Mouse (Mus musculus) megakaryocyte, embryonic 14.5 days (primary cell): Measurements from ENCODE around the gene Btg4. TPM values are rescaled to one million over a fixed set of nuclear protein-coding genes. Genes with fewer than 3 reads are reported as not detected.

Source experiments
- H3K27me3 ChIP-seq: replicated peaks from 2 replicates; pipeline ENCODE3; 2012; ENCODE audit warnings: inconsistent platforms
- H3K36me3 ChIP-seq: replicated peaks from 2 replicates; pipeline ENCODE3; 2012; ENCODE audit warnings: low read length, inconsistent platforms, mixed read lengths
- H3K4me1 ChIP-seq: 2 replicates; pipeline ENCODE4 v1.6.1; 2012; ENCODE audit warnings: inconsistent platforms
- H3K4me3 ChIP-seq: replicated peaks from 2 replicates; pipeline ENCODE3; 2012; ENCODE audit warnings: moderate library complexity, mild to moderate bottlenecking, inconsistent platforms
- H3K9me3 ChIP-seq: 2 replicates; pipeline ENCODE4 v1.6.1; 2012; ENCODE audit warnings: inconsistent platforms
- FLI1 ChIP-seq: IDR thresholded peaks from 2 replicates; pipeline ENCODE4 v1.6.1; 2012; ENCODE audit warnings: low read length, inconsistent platforms, mixed read lengths
- GATA1 ChIP-seq: IDR thresholded peaks from 3 replicates; pipeline ENCODE4 v1.6.1; 2012; ENCODE audit warnings: mixed read lengths, low read length, inconsistent platforms, borderline replicate concordance
- polyA plus RNA-seq: library from polyadenylated mRNA; stranded (reverse); fragments of >175 nt; gene quantifications from 2 replicates; pipeline ENCODE4 v1.2.3, GENCODE M21; 2012; ENCODE audit warnings: low replicate concordance; ENCODE audit not compliant: insufficient read depth

Gene Btg4
- polyA plus RNA-seq, result not detected in 2 replicates

DNA sequence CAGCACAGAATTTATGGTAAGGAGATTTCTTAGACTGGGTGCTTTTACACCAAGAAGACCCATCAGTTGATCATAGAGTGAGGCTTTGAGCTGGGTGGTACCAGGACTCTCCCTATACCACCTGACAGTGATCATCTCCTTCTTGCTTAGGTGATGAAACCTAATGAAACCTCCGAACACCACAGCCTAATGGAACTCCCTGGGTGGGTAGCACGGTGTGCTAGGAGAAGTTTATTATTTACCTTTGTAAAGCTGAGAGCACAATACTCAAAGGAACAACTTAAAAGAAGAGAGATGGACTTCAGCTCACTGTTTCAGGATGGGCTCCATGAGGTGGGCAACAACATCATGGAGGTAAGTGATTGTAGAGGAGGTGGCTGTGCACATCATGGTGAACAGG, at the start of gene Btg4:
Gene Btg4, plus strand, starts transcription at position 301 of the 400 bp plus-strand sequence.
- Histone ChIP-seq H3K27me3 (no peaks in the 10 kb centered on the region), H3K4me1 (peaks cover 28% of the 10 kb centered on the region), H3K9me3 (no peaks in the 10 kb centered on the region), H3K4me3 (no peak within 1 kb of the TSS), H3K36me3 (peaks cover 71% of the 10 kb centered on the region)
- TF ChIP-seq GATA1 (no peak), FLI1 (no peak)

DNA sequence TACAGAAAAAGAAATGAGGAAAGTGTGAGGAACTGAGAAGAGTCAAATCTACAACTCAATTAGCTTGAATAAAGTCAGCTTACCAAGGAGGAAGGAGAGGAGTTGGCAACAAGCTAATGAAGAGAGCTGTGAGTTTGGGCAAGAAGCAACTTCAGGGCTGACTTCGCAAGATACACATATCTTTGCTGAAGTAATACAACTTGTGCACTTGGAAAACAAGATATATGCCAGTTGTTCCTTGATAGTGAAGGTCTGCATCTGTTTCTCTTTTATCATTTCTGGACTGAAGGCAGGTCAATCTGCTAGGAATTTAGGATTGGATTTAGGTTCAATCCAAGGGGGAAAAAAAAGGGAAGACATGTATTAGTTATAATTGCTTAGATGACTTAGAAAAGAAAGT, 47.1 kb upstream of the Btg4 start:
- Histone ChIP-seq H3K4me1 (peaks cover 32% of the 10 kb centered on the region), H3K4me3 (no peak overlapping the region), H3K9me3 (no peaks in the 10 kb centered on the region), H3K27me3 (no peaks in the 10 kb centered on the region), H3K36me3 (no peaks in the 10 kb centered on the region)
- TF ChIP-seq FLI1 (no peak), GATA1 (no peak)

DNA sequence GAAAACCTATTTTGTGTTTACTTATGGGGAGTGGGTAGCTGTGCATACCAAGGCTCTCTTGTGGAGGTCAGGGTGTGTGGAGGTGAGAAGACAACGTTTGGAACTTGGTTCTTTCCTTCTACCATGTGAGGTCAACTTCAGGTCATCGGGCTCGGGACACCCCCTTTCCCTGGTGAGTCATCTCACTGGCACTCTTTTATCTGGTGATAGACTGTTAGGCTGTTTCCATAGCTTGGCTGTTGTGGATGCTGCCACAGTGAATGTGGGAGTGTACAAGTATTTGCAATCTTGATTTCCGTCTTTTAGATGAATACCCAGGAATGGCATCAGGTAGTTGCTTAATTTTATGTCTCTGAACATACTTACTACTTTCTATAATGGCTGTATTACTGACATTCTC, 45.0 kb upstream of the Btg4 start:
- TF ChIP-seq FLI1 (no peak), GATA1 (no peak)
- H3K9me3 ChIP-seq, result no peaks in the 10 kb centered on the region
- H3K4me3 ChIP-seq, result no peak overlapping the region
- no peaks in the 10 kb centered on the region for H3K36me3 ChIP-seq
- H3K4me1 ChIP-seq, result peaks cover 35% of the 10 kb centered on the region
- H3K27me3 ChIP-seq, result no peaks in the 10 kb centered on the region

DNA sequence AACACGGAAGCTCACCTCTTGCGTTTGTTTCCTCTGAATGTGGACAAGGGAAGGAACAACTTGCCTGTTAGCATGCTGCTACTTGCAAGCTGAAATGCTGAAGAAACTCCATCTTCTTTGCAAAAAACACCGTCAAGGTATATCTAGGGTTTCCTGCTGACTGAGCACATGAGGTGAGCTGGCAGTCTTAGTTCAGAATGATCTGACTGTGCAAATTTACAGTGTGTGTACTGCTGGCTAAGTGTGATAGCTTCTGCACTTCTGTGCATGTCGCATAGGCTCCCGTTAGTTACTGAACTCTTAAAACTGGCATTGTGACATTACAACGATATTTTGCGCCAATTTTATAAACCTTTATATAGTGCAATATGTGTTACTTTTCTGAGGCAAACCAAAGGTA, 41.0 kb upstream of the Btg4 start:
- H3K4me1 ChIP-seq, result peaks cover 50% of the 10 kb centered on the region
- H3K36me3 ChIP-seq, result no peaks in the 10 kb centered on the region
- H3K27me3 ChIP-seq, result no peaks in the 10 kb centered on the region
- TF ChIP-seq GATA1 (no peak), FLI1 (no peak)
- H3K9me3 ChIP-seq, result 0 out of 2 replicates have a peak, but pooled peaks cover 3% of the 10 kb centered on the region
- H3K4me3 ChIP-seq, result no peak overlapping the region

DNA sequence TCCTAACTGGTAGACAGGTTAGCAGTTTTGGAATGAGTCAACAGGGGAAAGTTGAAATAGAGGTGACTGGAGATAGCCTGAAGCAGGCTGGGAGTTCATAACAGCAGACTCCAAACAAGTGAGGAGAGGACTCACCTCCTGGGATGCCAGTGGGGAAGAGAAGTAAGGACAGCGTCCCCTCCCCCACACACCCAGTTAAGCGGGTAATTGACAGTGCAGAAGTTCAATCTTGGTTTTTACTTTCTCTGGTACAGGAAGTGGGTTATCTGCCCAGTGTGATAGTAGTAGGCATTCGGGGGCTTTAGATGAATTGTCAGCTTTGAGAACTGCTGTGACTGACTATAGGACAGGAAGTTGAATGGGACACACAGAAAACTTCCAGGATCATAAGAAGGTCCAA, 40.4 kb upstream of the Btg4 start:
- Histone ChIP-seq H3K4me1 (peaks cover 54% of the 10 kb centered on the region), H3K36me3 (no peaks in the 10 kb centered on the region), H3K9me3 (0 out of 2 replicates have a peak, but pooled peaks cover 3% of the 10 kb centered on the region), H3K4me3 (no peak overlapping the region), H3K27me3 (no peaks in the 10 kb centered on the region)
- TF ChIP-seq GATA1, result no peak
- TF ChIP-seq FLI1, result no peak

DNA sequence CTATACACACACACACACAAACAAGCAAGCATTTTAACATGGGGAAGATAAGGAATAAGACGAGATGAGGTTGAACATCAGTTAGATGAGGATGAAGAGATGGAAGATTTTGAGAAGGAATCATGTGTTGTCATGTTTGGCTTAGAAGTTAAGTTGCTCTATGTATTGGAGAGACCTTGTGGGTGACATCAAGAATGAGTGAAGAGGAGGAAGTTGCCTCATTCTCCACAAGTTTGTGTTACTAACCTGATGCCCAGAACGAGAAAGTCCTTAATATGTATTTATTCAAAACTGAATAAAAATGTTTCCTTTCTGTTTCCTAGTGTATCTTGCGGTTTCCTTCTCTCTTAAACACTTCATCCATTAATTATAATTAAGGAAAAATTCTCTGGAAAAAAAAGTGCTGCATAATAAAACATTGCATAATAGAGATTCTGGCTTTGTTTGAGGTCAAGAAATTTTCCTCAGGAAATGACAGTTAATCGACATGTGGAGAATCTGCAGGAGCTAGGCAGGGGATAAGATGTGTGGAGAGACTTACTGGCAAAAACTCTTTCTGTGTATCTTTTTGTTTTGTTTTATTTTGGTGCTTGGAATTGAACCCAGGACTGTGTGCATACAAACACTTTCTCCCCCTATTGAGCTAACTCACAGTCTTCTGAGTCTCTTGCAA, 39.4 kb upstream of the Btg4 start:
- no peaks in the 10 kb centered on the region for H3K36me3 ChIP-seq
- no peak for TF ChIP-seq GATA1
- TF ChIP-seq FLI1, result no peak
- H3K9me3 ChIP-seq, result 0 out of 2 replicates have a peak, but pooled peaks cover 3% of the 10 kb centered on the region
- H3K27me3 ChIP-seq, result no peaks in the 10 kb centered on the region
- H3K4me3 ChIP-seq, result no peak overlapping the region
- peaks cover 53% of the 10 kb centered on the region for H3K4me1 ChIP-seq

DNA sequence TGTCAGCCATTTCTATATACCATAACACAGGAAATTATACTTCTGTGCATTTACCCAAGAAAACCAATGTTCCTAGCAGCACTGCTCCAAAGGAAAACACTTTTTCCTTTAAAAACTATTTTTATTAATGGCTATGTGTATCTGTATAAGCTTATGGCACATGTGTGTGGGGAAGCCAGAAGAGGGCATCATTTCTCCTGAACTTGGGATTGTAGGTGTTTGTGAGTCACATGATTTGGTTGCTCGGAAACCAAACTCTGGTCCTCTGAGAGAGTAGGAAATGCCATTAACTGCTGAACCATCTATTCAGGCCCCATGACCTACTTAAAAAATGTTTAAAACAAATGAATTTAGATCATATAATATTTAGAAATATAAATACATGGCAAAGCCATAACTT, 33.7 kb upstream of the Btg4 start:
- H3K4me1 ChIP-seq, result peaks cover 30% of the 10 kb centered on the region
- TF ChIP-seq FLI1 (no peak), GATA1 (no peak)
- H3K36me3 ChIP-seq, result no peaks in the 10 kb centered on the region
- H3K4me3 ChIP-seq, result no peak overlapping the region
- no peaks in the 10 kb centered on the region for H3K27me3 ChIP-seq
- no peaks in the 10 kb centered on the region for H3K9me3 ChIP-seq

DNA sequence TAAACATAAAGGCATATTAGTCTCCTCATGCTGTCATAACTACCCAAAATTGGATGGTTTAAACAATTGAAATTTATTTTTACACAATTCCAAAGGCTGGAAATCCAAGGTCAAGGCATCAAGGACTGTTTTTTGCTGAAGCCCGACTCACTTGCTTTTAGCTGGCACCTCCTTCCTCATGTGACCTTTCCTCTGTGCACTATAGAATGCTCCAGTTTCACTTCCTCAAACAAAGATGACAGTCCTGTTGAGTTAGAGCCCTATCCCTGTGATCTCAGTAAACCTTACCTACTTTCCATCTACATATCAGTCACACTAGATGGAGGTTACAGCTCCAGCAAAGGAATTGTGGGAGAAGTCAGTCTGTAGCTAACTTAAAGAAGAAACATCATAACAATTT, 30.6 kb upstream of the Btg4 start:
- Histone ChIP-seq H3K27me3 (no peaks in the 10 kb centered on the region), H3K4me3 (no peak overlapping the region), H3K36me3 (no peaks in the 10 kb centered on the region), H3K9me3 (no peaks in the 10 kb centered on the region), H3K4me1 (peaks cover 22% of the 10 kb centered on the region)
- TF ChIP-seq FLI1 (no peak), GATA1 (no peak)

DNA sequence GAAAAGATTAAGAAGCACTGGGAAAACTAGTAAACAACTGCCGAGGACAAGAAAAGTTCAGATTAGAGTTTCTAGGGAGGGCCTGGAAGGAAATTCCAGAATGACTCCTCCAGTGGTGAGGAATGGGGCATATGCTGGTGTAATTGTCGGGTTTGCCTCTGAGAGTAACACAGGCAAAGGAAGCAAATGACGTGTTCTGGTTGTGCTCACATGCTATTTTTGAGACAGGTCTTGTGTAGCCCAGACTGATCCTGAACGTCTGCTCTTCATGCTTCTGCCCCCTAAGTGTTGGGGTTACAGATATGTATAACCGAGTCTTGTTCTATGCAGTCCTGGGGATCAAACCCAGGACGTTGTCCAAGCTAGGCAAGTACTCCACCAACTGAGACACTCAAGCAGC, 29.1 kb upstream of the Btg4 start:
- Histone ChIP-seq H3K4me3 (no peak overlapping the region), H3K9me3 (no peaks in the 10 kb centered on the region), H3K4me1 (peaks cover 34% of the 10 kb centered on the region), H3K36me3 (no peaks in the 10 kb centered on the region), H3K27me3 (no peaks in the 10 kb centered on the region)
- TF ChIP-seq GATA1 (no peak), FLI1 (no peak)

DNA sequence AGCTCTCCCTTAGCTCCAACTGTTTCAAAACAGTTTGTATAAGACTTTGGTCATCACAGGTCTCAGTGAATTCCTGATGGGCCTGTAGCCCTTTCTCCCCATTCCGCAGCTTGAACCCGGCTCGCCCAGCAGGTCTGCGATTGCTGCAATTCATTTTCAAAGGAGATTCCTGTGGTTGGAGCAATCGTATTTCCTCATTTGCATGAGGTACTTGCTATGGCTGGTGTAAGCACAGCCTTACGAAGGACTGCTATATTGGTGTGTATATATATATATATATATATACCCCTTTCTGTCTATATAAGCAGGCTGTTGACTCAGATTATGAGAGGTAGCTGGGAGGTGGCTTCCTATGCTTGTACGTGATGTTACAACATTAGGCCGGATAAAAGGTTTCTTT, 28.4 kb upstream of the Btg4 start:
- Histone ChIP-seq H3K36me3 (no peaks in the 10 kb centered on the region), H3K4me1 (peaks cover 40% of the 10 kb centered on the region), H3K9me3 (no peaks in the 10 kb centered on the region), H3K4me3 (no peak overlapping the region), H3K27me3 (no peaks in the 10 kb centered on the region)
- TF ChIP-seq GATA1, result no peak
- TF ChIP-seq FLI1, result no peak
